Mouse (Mus musculus): ENCODE measurements around the gene Apoc2.

Apoc2 gene

GRCm38 (mm10) chr7:19677872-19678271 lies at the start of gene Apoc2:
Gene Apoc2, minus strand, starts transcription at chr7:19677941.
- DNase-seq: no peak

DNA sequence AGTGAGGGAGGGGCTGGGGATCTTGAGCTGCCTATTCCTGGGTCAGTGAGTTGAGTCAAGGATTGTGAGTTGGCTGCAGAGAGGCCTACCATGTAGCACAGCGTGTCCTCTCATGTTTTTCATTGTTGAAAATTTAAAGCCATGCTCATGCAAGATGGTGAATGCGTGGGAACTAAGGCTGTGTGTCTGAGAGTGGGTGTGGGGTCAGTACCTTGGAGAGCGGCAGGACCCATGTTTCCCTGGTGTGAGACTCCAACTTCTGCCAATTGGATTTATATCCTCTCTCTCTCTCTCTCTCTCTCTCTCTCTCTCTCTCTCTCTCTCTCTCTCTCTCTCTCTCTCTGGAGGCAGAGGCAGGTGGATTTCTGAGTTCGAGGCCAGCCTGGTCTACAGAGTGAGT lies 48.8 kb upstream of the Apoc2 start:
- DNase-seq: no peak

DNA sequence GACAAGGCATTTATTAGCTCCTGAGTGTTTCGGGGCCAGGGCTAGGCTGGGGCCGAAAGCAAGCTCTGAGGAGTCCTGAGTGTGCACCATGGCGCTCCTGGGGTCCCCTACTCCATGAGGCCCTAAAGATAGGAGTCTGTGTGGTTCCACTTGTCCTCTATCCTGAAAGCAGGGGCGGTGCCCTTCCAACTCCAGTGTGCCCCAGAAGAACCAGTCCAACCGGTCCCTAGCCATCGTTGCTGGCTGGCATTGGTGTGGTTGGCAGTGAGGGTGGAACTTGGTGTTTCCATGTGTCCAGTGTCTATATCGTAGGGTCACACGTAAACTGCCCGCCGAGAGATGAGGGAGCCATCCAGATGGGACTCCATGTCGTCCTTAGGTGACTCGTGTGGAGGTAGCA lies 46.4 kb upstream of the Apoc2 start:
- no peak for DNase-seq

DNA sequence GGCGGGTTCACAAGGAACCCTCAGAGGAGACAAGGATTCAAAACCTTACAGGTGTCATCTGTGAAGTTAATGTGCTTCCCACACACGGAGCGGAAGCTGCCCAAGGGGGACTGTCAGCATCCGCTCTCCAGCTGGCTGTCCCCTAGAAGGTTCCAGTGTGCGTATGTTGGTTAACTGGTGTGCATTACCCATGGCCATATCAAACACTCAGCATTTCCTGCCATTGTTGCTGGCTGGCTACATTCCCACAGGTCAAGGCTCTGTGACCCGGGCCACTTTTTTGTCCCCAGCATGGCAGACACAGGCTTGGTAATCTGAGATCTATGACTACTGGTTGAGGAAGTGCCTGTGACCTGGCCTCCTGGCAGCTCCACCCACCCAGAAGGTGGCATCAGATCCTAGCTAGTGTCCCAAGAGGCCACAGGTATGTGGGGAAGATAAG lies 45.0 kb upstream of the Apoc2 start:
- DNase-seq: no peak

DNA sequence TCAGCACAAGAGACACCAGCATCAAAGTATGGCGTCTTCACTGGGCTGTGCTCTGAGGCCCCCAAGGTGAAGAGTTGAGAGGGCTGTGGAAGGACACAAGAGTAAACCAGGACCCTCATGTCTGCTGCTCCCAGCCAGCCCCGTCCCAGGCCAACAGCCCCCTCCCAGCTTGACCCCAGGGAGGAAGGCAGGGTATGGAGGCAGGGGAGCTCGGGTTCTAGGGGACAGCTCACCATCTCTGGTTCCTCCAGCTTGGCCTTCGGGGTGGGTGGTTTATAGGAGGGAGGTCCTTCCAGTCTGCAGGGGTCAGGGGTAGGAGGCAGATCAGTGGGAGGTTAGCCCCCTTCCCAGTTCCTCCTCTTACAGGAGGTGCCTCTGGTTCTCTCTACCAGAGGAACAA lies 41.5 kb upstream of the Apoc2 start:
- no peak for DNase-seq

DNA sequence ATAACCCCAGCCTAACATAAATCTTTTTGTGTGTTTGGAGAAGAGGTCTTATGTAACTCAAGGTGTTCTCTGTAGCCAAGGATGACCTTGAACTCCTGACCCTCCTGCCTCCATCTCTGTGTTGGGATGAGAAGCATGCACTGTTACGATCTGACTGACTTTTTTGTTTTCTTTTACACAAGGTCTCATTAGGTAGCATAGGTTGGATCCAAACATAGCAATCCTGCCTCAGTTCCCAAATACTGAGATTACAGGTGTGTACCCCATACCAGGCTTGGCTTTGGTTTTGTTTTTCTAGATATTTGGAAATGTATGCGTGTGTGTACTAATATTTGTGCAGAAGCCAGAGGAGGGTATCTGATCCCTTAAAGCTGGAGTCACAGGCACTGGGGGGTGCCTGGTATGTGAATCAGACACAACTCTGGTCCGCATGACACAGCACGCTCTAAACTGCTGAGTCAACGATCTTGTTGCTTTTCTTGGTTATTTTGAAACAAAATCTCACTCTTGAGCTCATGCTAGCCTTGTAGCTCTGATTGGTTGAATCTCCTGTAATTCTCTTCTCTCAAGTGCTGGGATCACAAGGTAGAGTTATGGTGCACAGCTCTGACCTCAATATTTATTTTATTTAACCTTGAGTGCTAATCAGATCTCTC lies 40.7 kb upstream of the Apoc2 start:
- no peak for DNase-seq

- DNase-seq: no peak
Observed at GRCm38 (mm10) chr7:19717346-19717745, 39.6 kb upstream of the Apoc2 start.

- no peak for DNase-seq
Observed at GRCm38 (mm10) chr7:19716822-19717221, 39.1 kb upstream of the Apoc2 start.

DNA sequence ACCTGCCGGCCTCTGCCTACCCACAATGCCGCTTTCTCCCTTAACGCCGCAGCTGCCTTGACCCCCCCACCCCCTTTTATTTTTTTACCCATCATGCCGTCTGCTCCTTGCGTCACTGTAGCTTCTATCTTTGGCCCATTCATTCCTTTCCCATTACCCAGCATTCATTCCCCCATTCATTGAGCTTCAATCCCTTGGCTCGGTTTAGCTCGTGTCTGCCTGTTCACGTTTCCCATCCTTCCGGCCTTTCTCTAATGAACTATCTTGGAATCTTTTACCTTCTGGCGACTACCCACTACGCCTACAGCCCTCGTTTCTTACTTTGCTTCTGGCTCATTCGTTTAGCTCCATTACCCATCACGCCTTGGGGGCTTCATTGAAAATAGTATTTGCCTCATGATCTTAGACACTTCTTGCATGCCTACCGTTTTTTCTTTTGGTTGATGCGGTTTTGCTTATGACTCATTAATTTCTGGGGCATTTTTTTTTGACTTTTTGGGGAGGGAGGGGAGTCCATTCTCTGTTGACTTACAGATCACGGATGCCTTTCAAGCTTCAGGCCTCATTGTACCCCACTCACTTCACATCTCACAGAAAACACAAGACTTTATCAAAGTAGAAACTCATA lies 38.4 kb upstream of the Apoc2 start:
- no peak for DNase-seq

DNA sequence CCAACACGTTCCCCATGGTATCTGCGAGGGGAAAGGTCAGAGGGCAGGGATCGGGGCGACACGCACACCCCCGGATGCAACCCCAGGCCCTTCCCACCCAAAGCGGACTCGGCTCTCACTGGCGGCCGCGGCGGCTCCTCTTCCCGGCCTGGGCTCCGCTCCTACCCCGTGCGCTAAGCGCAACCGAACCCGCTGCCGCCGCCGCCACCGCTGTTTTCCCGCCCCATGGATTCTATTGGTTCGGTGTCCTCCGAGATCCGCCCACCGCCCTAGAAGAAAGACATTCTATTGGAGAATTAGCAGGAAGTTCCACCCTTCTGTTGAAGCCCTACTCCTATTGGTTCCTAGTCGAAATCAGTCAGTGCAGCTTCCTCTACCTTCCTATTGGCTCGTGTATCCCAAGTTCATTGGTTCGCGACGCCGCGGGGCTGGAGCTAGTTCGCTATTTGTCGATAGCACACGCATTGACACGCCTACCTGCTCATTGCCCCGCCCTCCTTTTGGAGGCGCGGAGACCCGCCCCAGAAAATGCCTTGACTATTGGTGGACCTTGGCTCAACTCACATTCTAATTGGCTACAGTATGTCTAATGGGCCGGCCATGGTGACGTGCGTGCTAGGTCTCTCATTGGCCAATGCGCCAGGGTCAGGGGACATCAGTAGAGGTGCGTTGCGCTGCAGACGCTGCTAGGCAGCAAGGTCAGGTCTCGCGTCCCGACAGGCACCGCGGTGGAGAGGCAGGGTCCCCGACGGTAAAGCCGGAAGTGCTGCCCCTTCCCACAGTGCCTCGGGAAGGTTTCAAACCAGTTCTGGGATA lies 37.7 kb upstream of the Apoc2 start, which contains the start of gene Tomm40:
Gene Tomm40, minus strand, starts transcription at position 200 of the 816 bp plus-strand sequence.
- DNase-seq: peak; percentile 99

DNA sequence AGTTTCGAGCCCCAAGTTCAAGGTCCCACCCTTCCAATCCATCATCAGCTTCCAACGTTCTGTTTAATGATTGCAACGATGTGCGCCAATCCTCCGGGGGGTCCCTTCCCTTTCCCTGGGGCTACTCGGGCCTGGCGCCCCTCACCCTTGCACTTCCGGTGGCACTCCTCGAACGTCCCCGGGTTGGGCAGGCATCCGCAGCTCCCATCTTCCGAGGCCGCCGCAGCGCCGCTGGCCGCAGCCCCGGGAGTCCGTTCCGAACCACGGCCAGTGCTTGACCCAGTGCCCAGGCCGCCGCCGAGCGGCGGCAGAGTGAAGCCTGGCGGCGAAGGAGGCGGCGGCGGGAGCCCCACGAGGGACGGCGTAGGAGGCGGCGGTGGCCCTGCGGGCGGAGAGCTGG lies 37.1 kb upstream of the Apoc2 start:
- peak in 1 of 2 experiments; percentile 67 for DNase-seq

DNA sequence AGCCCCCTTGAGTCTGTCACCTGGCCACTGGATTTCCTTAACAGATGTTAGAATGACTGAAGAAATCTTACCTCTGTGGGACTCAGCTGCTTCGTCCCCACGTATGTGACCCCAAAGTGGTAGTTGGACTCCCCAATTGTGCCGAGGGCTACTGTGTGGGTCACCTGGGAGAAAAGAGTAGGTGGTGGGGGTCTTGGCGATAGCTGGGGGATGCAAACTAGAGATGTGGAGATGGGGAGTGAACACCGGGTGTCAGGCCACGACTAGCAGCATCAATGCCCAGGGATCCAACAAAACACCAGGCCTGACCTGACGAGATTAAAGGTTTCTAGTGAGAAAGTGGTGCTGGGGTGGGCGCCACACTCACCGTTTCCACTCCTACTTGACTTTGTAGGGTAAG lies 35.9 kb upstream of the Apoc2 start:
- DNase-seq: no peak

- peak; percentile 54 to 66 for DNase-seq
Observed at GRCm38 (mm10) chr7:19713196-19713595, 35.5 kb upstream of the Apoc2 start.

DNA sequence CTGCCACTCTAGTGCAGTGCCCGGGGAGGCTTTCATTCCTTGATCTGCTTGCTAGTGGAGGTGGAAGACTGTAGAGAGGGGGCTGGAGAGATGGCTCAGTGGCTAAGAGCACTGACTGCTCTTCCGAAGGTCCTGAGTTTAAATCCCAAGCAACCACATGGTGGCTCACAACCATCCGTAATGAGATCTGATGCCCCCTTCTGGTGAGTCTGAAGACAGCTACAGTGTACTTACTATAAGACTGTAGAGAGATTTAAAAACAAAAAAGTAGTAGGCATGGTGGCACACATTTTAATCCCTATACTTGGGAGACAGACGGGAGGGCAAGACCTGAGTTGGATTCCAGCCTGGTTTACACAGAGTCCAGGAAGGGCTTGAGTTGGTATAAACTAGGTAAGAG lies 34.7 kb upstream of the Apoc2 start:
- DNase-seq: peak in 1 of 2 experiments; percentile 49

- DNase-seq: no peak
Observed at GRCm38 (mm10) chr7:19710650-19711049, 32.9 kb upstream of the Apoc2 start.

DNA sequence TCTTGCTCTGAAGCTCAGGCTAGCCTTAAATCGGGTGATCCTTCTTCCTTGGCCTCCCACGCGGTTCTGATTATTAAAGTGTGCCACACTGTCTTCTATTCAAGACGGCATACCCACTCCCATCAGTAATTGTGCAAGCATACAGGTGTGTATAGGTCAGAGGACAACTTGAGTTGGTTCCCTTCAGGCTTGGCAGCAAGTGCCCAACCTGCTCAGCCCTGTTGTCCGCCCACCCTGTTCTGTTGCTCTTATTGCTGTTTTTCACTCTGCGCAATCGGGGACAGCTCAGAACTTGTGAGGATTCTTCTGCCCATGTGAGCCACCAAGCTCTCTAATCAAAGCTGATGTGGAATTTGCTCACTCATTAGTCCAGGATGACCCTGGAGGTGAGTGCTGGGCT lies 27.5 kb upstream of the Apoc2 start:
- DNase-seq: no peak

GRCm38 (mm10) chr7:19704475-19704874 lies 26.7 kb upstream of the Apoc2 start:
- DNase-seq: no peak

DNA sequence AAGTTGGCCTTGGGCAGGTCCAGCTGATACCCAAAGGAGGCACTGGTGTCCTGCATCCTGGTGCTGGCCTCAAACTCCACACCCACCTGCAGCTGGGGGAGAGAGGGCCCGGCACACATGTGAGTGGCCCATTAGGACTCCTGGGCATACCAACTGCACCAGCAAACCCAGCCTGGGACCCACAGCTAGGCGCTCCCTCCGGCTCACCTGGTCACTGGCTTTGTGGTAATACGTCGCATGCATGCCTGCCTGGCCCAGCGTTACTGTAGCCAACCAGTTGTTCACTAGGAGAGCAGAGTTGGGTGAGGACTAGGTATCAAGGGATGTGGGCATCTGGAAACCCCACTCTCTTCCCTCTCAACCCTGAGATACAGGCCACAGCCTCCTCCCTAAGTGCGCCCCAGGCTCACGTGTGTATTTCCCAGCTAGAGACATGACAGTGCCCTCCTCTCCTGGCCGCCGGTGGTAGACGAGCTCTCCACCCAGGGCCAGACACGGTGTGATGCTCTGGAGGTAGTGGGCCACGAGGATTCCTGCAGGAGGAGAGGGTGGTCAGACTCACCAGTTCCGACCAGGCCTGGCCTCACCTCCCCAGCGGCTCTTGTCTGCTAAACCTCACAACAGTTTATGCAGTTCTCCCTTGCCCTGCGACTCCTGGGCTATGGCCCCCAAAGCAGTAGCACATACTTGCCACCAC lies 25.3 kb upstream of the Apoc2 start:
- DNase-seq: no peak

- DNase-seq: peak; percentile 74 to 76
Observed at GRCm38 (mm10) chr7:19701069-19701761, 23.5 kb upstream of the Apoc2 start.

DNA sequence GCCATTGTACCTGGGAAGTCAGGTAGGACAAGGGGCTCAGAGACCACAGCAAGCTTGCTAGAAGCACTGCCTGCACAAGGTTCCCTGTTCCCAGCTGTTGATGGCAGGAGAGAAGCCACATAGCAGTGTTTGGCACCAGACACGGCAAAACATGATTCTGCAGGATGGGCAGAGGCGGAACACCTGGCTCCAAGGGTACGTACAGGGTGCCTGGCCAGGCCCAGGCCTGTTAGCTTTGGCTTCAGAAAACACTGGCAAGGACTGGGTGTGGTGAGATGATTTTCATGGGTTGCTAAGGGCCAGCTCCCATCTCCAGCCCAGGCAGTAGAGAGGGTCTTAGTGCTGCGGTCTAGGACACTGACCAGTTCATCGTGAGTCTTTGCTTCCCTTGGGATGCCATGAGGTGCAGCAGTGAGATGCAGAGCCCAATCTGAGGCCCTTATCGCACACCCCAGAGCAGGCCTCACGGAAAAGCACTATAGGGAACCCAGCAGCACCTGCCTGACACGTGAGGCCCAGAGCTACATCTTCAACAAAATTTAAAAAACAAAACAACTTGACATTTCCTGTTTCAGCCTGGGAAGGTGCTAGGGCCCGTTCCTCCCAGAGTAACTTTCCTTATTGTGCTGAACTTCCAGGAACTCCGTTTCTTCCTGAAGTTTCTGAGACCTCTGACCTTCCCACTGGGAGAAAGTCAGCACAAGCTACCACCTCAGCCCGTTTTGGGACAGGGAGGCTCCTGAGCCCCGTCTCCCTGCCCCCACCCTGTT lies 22.7 kb upstream of the Apoc2 start:
- no peak for DNase-seq

GRCm38 (mm10) chr7:19699827-19700148 lies 22.0 kb upstream of the Apoc2 start:
- DNase-seq: no peak
